Mouse (Mus musculus) MEL (cell line): ENCODE data around the gene Tmem202. TPM values are rescaled to one million over a fixed set of nuclear protein-coding genes. Genes with fewer than 3 reads are reported as not detected.

Source experiments
- DNase-seq: peaks from one replicate; pipeline ENCODE4 v3.0.0; 2011; ENCODE audit warnings: low read depth, low spot score
- H3K27ac ChIP-seq: 2 replicates; pipeline ENCODE4 v1.5.1; 2012; ENCODE audit warnings: low read depth, mild to moderate bottlenecking, control low read depth, low read length, moderate library complexity; ENCODE audit not compliant: control insufficient read depth
- H3K27me3 ChIP-seq, 2 experiments: fragments of 150-350 bp in 1 of 2; sonication (generic) in 1 of 2; 2 replicates each; pipeline ENCODE4 v1.6.1; 2012; ENCODE audit warnings: low read length in 2 of 2, mild to moderate bottlenecking in 2 of 2, improper control_type of control experiment in 1 of 2, moderate library complexity in 1 of 2; ENCODE audit not compliant: insufficient read depth in 2 of 2, control insufficient read depth in 1 of 2
- H3K36me3 ChIP-seq, 2 experiments: 2 replicates each; pipeline ENCODE4 v1.6.1; 2012 to 2014; ENCODE audit warnings: low read length in 2 of 2, improper control_type of control experiment in 1 of 2, inconsistent platforms in 1 of 2, mild to moderate bottlenecking in 1 of 2; ENCODE audit not compliant: insufficient read depth in 2 of 2, control insufficient read depth in 1 of 2
- H3K4me1 ChIP-seq, 2 experiments: fragments of 150-350 bp in 1 of 2; sonication (generic) in 1 of 2; 2 replicates each; pipeline ENCODE4 v1.6.1; 2012; ENCODE audit warnings: low read length in 2 of 2, improper control_type of control experiment in 1 of 2, mild to moderate bottlenecking in 1 of 2; ENCODE audit not compliant: insufficient read depth in 2 of 2, control insufficient read depth in 1 of 2
- H3K4me3 ChIP-seq, 2 experiments: fragments of 150-350 bp in 1 of 2; sonication (generic) in 1 of 2; 2 replicates each; pipeline ENCODE4 v1.5.1; 2012; ENCODE audit warnings: low read depth in 2 of 2, low read length in 2 of 2, mild to moderate bottlenecking in 2 of 2, moderate library complexity in 2 of 2, control low read depth in 1 of 2, improper control_type of control experiment in 1 of 2; ENCODE audit not compliant: control insufficient read depth in 1 of 2, insufficient read depth in 1 of 2
- H3K79me2 ChIP-seq: 2 replicates; pipeline ENCODE4 v1.6.1; 2012; ENCODE audit warnings: mild to moderate bottlenecking, low read length, moderate library complexity; ENCODE audit not compliant: control insufficient read depth, poor library complexity, insufficient read depth
- H3K9ac ChIP-seq: 2 replicates; pipeline ENCODE4 v1.6.1; 2012; ENCODE audit warnings: low read depth, mild to moderate bottlenecking, control low read depth, low read length, moderate library complexity; ENCODE audit not compliant: control insufficient read depth, poor library complexity, severe bottlenecking
- H3K9me3 ChIP-seq: fragments of 150-350 bp; sonication (generic); replicated peaks from 2 replicates; pipeline ENCODE4 v1.6.1; 2012; ENCODE audit warnings: mild to moderate bottlenecking, low read length, improper control_type of control experiment, moderate library complexity; ENCODE audit not compliant: insufficient read depth
- BHLHE40 ChIP-seq: IDR thresholded peaks from 2 replicates; pipeline ENCODE4 v1.6.1; 2012; ENCODE audit warnings: low read depth, mild to moderate bottlenecking, inconsistent platforms, low read length, improper control_type of control experiment, borderline replicate concordance
- CHD1 ChIP-seq: IDR thresholded peaks from 2 replicates; pipeline ENCODE4 v1.6.1; 2012; ENCODE audit warnings: low read depth, mild to moderate bottlenecking, inconsistent platforms, low read length, improper control_type of control experiment
- CHD2 ChIP-seq: IDR thresholded peaks from 2 replicates; pipeline ENCODE4 v1.6.1; 2011; ENCODE audit warnings: low read length, improper control_type of control experiment
- CTCF ChIP-seq, 3 experiments: IDR thresholded peaks in 2 of 3; conservative IDR thresholded peaks in 1 of 3; 2 replicates each; pipeline ENCODE4 v1.5.1; 2011 to 2012; ENCODE audit warnings: low read length in 3 of 3, low read depth in 2 of 3, mild to moderate bottlenecking in 2 of 3, improper control_type of control experiment in 1 of 3, inconsistent platforms in 1 of 3, mixed read lengths in 1 of 3, moderate library complexity in 1 of 3; ENCODE audit not compliant: control insufficient read depth in 1 of 3, insufficient read depth in 1 of 3, poor library complexity in 1 of 3, severe bottlenecking in 1 of 3
- E2F4 ChIP-seq: IDR thresholded peaks from 2 replicates; pipeline ENCODE4 v1.6.1; 2011; ENCODE audit warnings: low read depth, low read length, improper control_type of control experiment, borderline replicate concordance
- ELF1 ChIP-seq: IDR thresholded peaks from 2 replicates; pipeline ENCODE4 v1.6.1; 2014; ENCODE audit warnings: low read depth, mild to moderate bottlenecking, inconsistent platforms, low read length, improper control_type of control experiment, moderate library complexity
- EP300 ChIP-seq, 2 experiments: IDR thresholded peaks; 2 replicates each; pipeline ENCODE4 v1.6.1; 2011; ENCODE audit warnings: improper control_type of control experiment in 2 of 2, low read length in 2 of 2, low read depth in 1 of 2, mild to moderate bottlenecking in 1 of 2
- GABPA ChIP-seq: IDR thresholded peaks from 2 replicates; pipeline ENCODE4 v1.6.1; 2012; ENCODE audit warnings: low read depth, mild to moderate bottlenecking, inconsistent platforms, low read length, improper control_type of control experiment, moderate library complexity
- GATA1 ChIP-seq: IDR thresholded peaks from 2 replicates; pipeline ENCODE4 v1.6.1; 2011; ENCODE audit warnings: low read depth, low read length, improper control_type of control experiment
- JUND ChIP-seq: IDR thresholded peaks from 2 replicates; pipeline ENCODE4 v1.6.1; 2011; ENCODE audit warnings: low read depth, mild to moderate bottlenecking, improper control_type of control experiment, low read length
- MAX ChIP-seq: IDR thresholded peaks from 2 replicates; pipeline ENCODE4 v1.6.1; 2011; ENCODE audit warnings: low read length, improper control_type of control experiment
- MAZ ChIP-seq: IDR thresholded peaks from 2 replicates; pipeline ENCODE4 v1.6.1; 2012; ENCODE audit warnings: low read depth, mild to moderate bottlenecking, inconsistent platforms, low read length, improper control_type of control experiment
- MXI1 ChIP-seq: IDR thresholded peaks from 2 replicates; pipeline ENCODE4 v1.6.1; 2011; ENCODE audit warnings: mild to moderate bottlenecking, low read depth, low read length, improper control_type of control experiment
- POLR2AphosphoS2 ChIP-seq: IDR thresholded peaks from 2 replicates; pipeline ENCODE4 v1.6.1; 2011; ENCODE audit warnings: low read length, improper control_type of control experiment
- RAD21 ChIP-seq: IDR thresholded peaks from 2 replicates; pipeline ENCODE4 v1.6.1; 2011; ENCODE audit warnings: mild to moderate bottlenecking, low read depth, low read length, improper control_type of control experiment
- SIN3A ChIP-seq: IDR thresholded peaks from 2 replicates; pipeline ENCODE4 v1.6.1; 2012; ENCODE audit warnings: low read length, improper control_type of control experiment, inconsistent platforms
- SMC3 ChIP-seq: IDR thresholded peaks from 2 replicates; pipeline ENCODE4 v1.6.1; 2011; ENCODE audit warnings: low read depth, low read length, improper control_type of control experiment
- TAL1 ChIP-seq: IDR thresholded peaks from 2 replicates; pipeline ENCODE4 v1.6.1; 2012; ENCODE audit warnings: mild to moderate bottlenecking, inconsistent platforms, low read length, moderate library complexity, mixed read lengths
- TBP ChIP-seq: IDR thresholded peaks from 2 replicates; pipeline ENCODE4 v1.8.0; 2011; ENCODE audit warnings: low read depth, low read length, improper control_type of control experiment
- TCF12 ChIP-seq: IDR thresholded peaks from 2 replicates; pipeline ENCODE4 v1.6.1; 2014; ENCODE audit warnings: low read depth, mild to moderate bottlenecking, inconsistent platforms, low read length, improper control_type of control experiment, moderate library complexity
- USF2 ChIP-seq, 2 experiments: IDR thresholded peaks; 2 replicates each; pipeline ENCODE4 v1.6.1; 2011 to 2012; ENCODE audit warnings: improper control_type of control experiment in 2 of 2, low read length in 2 of 2, borderline replicate concordance in 1 of 2, inconsistent platforms in 1 of 2, low read depth in 1 of 2, mild to moderate bottlenecking in 1 of 2; ENCODE audit not compliant: insufficient read depth in 1 of 2
- ZKSCAN1 ChIP-seq: IDR thresholded peaks from 2 replicates; pipeline ENCODE4 v1.6.1; 2012; ENCODE audit warnings: low read depth, mild to moderate bottlenecking, inconsistent platforms, low read length, improper control_type of control experiment, moderate library complexity
- ZMIZ1 ChIP-seq: IDR thresholded peaks from 2 replicates; pipeline ENCODE4 v1.6.1; 2012; ENCODE audit warnings: low read depth, mild to moderate bottlenecking, inconsistent platforms, low read length, improper control_type of control experiment, moderate library complexity
- ZNF384 ChIP-seq: IDR thresholded peaks from 2 replicates; pipeline ENCODE4 v1.6.1; 2012; ENCODE audit warnings: low read depth, mild to moderate bottlenecking, inconsistent platforms, low read length, improper control_type of control experiment
- polyA plus RNA-seq, 2 experiments: library from polyadenylated mRNA; stranded (reverse) in 1 of 2; unstranded in 1 of 2; fragments of >175 nt in 1 of 2; fragments of >200 nt in 1 of 2; gene quantifications; 2 replicates each; pipeline versions ENCODE4 v1.2.1 to v1.2.4; 2012; ENCODE audit warnings: low replicate concordance in 2 of 2, low read depth in 1 of 2; ENCODE audit not compliant: insufficient read length in 2 of 2, insufficient read depth in 1 of 2, missing spikeins in 1 of 2
- total RNA-seq: library from RNA; depleted of rRNA; stranded (reverse); fragments of 300-350 nt; gene quantifications from 2 replicates; pipeline ENCODE4 v1.2.3, GENCODE M21; 2012

Gene Tmem202
- total and polyA plus RNA-seq, 3 experiments = 0.50 TPM; not detected in 2

- H3K27me3 ChIP-seq = no peaks in the 10 kb centered on the region
- H3K79me2 ChIP-seq = peaks cover 28% of the 10 kb centered on the region
- H3K27ac ChIP-seq = no peak overlapping the region
- H3K4me3 ChIP-seq = no peak overlapping the region
- H3K36me3 ChIP-seq = peaks cover 0 to 36% of the 10 kb centered on the region in 2 experiments; a peak in 2 of 4 replicates
- H3K4me1 ChIP-seq = peaks cover 16 to 46% of the 10 kb centered on the region in 2 experiments
- no peaks in the 10 kb centered on the region for H3K9me3 ChIP-seq
- H3K9ac ChIP-seq = no peak overlapping the region
- TF ChIP-seq POLR2AphosphoS2 = no peak
- TF ChIP-seq GATA1 = no peak
- DNase-seq = no peak
These were observed 3.2 kb upstream of the Tmem202 start for GRCm38 (mm10) chr9:59542766-59543324.

GRCm38 (mm10) chr9:59541617-59542016 lies 2.0 kb upstream of the Tmem202 start:
- Histone ChIP-seq H3K9ac (peak overlapping the region; percentile 84), H3K36me3 (peaks cover 0 to 30% of the 10 kb centered on the region in 2 experiments; a peak in 2 of 4 replicates), H3K4me1 (peaks cover 11 to 46% of the 10 kb centered on the region in 2 experiments), H3K27ac (peak overlapping the region; percentile 1; the same call in 1 of the 2 replicates), H3K27me3 (no peaks in the 10 kb centered on the region), H3K9me3 (no peaks in the 10 kb centered on the region), H3K4me3 (peak overlapping the region; percentile 24 to 65), H3K79me2 (peaks cover 28% of the 10 kb centered on the region)
- TF ChIP-seq ZNF384 (peak; percentile 68), MAZ (no peak), CHD2 (no peak), SIN3A (0 out of 2 replicates have a peak, but pooled peaks have one; percentile 3), MXI1 (peak; percentile 34; the same call in 1 of the 2 replicates), EP300 (IDR thresholded peaks at IDR 0.05; ENCODE audit: low read depth in 1 of 2, low read length in 2 of 2) (peak in 1 of 2 experiments; percentile 44; a peak in 1 of 4 replicates), ELF1 (0 out of 2 replicates have a peak, but pooled peaks have one; percentile 20), ZKSCAN1 (no peak)
- no peak for DNase-seq

GRCm38 (mm10) chr9:59537651-59538050 lies 2.0 kb downstream of the Tmem202 start:
- H3K4me1 ChIP-seq = peaks cover 9 to 24% of the 10 kb centered on the region in 2 experiments
- no peaks in the 10 kb centered on the region for H3K9me3 ChIP-seq
- H3K9ac ChIP-seq = no peak overlapping the region
- no peak overlapping the region for H3K4me3 ChIP-seq
- peaks cover 0 to 19% of the 10 kb centered on the region in 2 experiments; a peak in 2 of 4 replicates for H3K36me3 ChIP-seq
- no peaks in the 10 kb centered on the region for H3K27me3 ChIP-seq
- TF ChIP-seq BHLHE40 = no peak
- no peak for TF ChIP-seq USF2 (IDR thresholded peaks at IDR 0.05; ENCODE audit: borderline replicate concordance in 1 of 2, insufficient read depth in 1 of 2, low read depth in 1 of 2, low read length in 2 of 2)
- no peak for TF ChIP-seq CHD1
- TF ChIP-seq TCF12 = no peak
- no peak for TF ChIP-seq ZMIZ1
- no peak for TF ChIP-seq SMC3
- no peak for TF ChIP-seq JUND
- no peak for TF ChIP-seq E2F4
- TF ChIP-seq RAD21 = no peak
- TF ChIP-seq MAX = no peak
- TF ChIP-seq CTCF (IDR thresholded peaks at IDR 0.05 in 2 of 3, conservative IDR thresholded peaks at IDR 0.05 in 1 of 3; ENCODE audit: control insufficient read depth in 1 of 3, insufficient read depth in 1 of 3, low read depth in 2 of 3, low read length in 3 of 3, poor library complexity in 1 of 3, severe bottlenecking in 1 of 3) = no peak
- TF ChIP-seq TBP = no peak
- TF ChIP-seq TAL1 = no peak
- no peak for TF ChIP-seq GABPA
- no peak overlapping the region for H3K27ac ChIP-seq
- no peak for DNase-seq
- H3K79me2 ChIP-seq = peaks cover 21% of the 10 kb centered on the region
